Mouse (Mus musculus) kidney, adult 18-20 months (tissue): ENCODE measurements around the gene Olfml3.

Experiments
- DNase-seq: peaks from one replicate; pipeline ENCODE4 v3.0.0; 2021

Gene Olfml3

GRCm38 (mm10) chr3:103696388-103696925 lies 41.3 kb downstream of the Olfml3 start:
- no peak for DNase-seq

DNA sequence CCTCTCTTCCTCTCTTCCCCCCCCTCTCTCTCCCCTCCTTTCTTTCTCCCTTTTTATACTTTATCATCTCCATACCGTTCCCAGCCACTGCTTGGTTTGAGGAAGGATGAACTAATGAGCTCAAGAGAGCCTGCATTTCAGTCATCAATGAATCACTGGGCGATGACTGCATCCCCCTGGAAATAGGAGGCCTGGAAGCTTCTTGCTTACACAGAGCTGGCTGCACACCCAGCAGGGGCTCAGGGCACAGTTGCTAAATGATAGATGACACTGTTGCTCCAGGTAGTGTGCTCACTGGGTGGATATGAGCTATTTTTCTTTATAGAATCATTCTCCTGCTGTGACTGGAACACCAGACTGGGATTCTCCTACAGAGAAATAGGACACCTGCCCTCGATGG lies 42.2 kb downstream of the Olfml3 start:
- no peak for DNase-seq

DNA sequence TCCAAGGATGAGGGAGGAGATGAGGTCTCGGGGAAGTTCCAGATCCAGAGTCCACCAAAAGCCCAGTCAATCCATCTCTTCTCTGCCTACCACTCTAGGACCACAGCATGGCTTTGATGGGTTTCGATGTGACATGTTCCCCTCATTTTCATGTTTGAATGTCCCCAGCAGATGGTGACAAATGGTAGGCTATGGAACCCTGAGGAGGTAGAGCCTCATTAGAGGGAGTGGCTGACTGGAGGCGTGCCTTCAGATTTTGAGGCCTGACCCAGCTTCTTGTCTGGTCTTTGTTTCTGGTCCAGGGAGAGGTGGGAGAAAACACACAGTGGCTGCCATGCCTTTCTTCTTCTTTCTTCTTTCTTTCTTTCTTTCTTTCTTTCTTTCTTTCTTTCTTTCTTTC lies 47.3 kb downstream of the Olfml3 start:
- DNase-seq = peak; percentile 3

DNA sequence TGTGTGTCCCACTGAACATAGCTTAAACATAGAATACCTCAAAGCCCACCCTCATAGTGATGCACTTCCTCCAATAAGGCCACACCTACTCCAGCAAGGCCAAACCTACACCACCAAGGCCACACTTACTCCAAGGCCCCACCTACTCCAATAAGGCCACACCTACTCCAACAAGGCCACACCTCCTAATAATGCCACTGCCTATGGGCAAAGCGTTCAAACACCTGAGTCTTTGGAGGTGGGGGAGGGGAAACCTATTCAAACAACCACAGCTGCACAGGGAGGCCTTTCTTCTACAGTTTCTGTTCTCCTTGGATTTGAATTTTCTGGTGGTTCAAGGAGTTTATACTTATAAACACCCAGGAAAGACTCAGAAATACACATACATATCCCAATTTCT lies 48.8 kb downstream of the Olfml3 start:
- DNase-seq = no peak

- DNase-seq = no peak
Observed at GRCm38 (mm10) chr3:103683966-103684319, 53.9 kb downstream of the Olfml3 start.

DNA sequence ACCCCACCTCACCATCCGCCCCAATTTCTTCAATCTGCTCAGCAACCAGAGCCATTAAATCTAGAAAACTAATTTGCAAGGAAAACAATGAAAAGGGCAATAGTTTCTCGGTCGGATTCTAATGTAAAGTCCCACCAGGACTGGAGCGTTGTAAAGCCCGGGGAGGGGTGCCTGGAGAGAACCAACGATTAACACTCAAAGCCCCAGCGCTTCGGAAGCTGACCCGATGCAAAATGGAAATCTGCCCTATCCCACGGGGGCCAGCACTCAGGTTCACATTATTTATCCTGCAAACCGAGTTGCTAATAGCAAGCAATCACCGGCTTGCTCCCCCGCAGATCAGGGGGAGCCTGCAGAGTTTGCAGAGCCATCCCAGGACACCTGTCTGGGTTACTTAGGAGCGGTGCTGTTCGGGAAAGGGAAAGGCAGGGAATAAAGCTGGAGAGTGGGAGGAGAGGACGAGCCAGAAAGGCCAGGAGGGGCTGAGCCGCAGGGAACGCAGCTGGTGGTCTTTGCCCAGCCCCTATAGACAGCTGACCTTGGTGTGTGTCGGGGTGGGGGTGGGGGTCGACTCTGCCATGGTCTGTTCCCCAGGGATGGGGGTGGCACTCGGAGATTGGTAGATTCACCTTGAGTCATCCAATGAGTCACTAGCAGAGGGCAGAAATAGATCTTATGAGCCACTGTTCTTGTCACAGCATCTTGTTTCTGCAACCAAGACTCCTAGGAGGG lies 54.4 kb downstream of the Olfml3 start:
- DNase-seq = no peak

GRCm38 (mm10) chr3:103682473-103682872 lies 55.3 kb downstream of the Olfml3 start:
- DNase-seq = no peak

DNA sequence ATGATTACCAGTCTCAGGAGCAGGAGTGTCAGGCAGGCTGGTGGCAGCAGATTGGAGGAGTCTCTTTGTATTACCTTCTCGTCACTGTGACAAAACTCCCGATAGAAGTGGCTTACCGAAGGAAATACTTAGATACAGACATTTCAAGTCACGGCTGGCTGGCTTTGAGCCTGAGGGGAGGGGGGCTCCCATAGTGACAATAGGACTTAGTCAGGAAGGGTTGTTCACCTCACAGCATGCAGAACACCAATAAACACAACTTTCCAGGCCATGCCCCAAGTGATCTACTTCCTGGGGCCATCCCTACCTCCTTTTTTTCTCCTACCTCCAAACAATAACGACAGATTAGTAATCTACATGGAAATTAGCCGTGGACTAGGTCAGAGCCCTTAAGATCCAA lies 59.0 kb downstream of the Olfml3 start:
- no peak for DNase-seq

DNA sequence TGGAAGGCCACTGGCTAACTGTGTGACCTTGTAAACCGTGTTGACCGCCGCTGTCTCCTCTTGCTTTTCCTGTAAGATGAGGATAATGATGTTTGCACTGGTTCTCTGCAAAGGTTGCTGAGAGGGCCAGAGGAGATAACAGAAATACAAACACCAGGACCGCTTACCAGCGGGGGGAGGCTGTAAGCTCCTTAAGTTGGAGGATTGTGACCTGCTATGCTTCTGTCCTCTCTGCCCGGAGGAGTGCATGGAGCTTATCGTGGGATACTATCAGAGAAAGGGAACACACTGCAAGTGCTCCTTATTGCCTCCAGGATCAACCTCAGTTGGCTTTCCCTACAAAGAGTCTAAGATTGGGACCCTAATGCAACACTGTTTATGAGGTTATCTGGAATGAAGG lies 65.1 kb downstream of the Olfml3 start:
- DNase-seq = no peak
